Mouse (Mus musculus) neural tube, embryonic 12.5 days (tissue): ENCODE results near the gene Mipep. TPM values are rescaled to one million over a fixed set of nuclear protein-coding genes. Genes with fewer than 3 reads are reported as not detected.

Experiments used
- ATAC-seq: fragments of 200-750 bp; cut with Nextera tagmentation; 2 replicates; pipeline ENCODE4 v1.8.0; 2017; ENCODE audit warnings: low read depth, mild to moderate bottlenecking, moderate TSS enrichment, moderate library complexity; ENCODE audit not compliant: low FRiP score
- H3K27ac ChIP-seq: fragments of 300-500 bp; sonication (generic); 2 replicates; pipeline ENCODE4 v1.5.1; 2016
- H3K27me3 ChIP-seq: fragments of 300-500 bp; sonication (generic); replicated peaks from 2 replicates; pipeline ENCODE4 v1.6.1; 2016; ENCODE audit warnings: mild to moderate bottlenecking
- H3K36me3 ChIP-seq: fragments of 300-500 bp; sonication (generic); 2 replicates; pipeline ENCODE4 v1.6.1; 2016; ENCODE audit warnings: mild to moderate bottlenecking
- H3K4me1 ChIP-seq: fragments of 300-500 bp; sonication (generic); 2 replicates; pipeline ENCODE4 v1.6.1; 2016
- H3K4me2 ChIP-seq: fragments of 300-500 bp; sonication (generic); replicated peaks from 2 replicates; pipeline ENCODE4 v1.6.1; 2016; ENCODE audit warnings: mild to moderate bottlenecking
- H3K4me3 ChIP-seq: fragments of 300-500 bp; sonication (generic); 2 replicates; pipeline ENCODE4 v1.5.1; 2016
- H3K9ac ChIP-seq: fragments of 300-500 bp; sonication (generic); 2 replicates; pipeline ENCODE4 v1.6.1; 2016; ENCODE audit warnings: mild to moderate bottlenecking
- H3K9me3 ChIP-seq: fragments of 300-500 bp; sonication (generic); 2 replicates; pipeline ENCODE4 v1.6.1; 2016; ENCODE audit warnings: mild to moderate bottlenecking
- WGBS: fragments of 180-500 bp; shearing (Covaris S2); methylation state at CpG from one replicate; pipeline ENCODE4 v1.1.7; 2016; 5-methylcytosine and 5-hydroxymethylcytosine counted together
- polyA plus RNA-seq: library from polyadenylated mRNA; unstranded; fragments of >200 nt; fragmentation: Nextera tagmentation; extraction: Ambion mirVana; gene quantifications from 2 replicates; pipeline ENCODE4 v1.2.1, GENCODE M21; 2016

Mipep gene
- polyA plus RNA-seq, 1 experiment from 2014 or later = 20.3 TPM

GRCm38 (mm10) chr14:60759097-60759496 is 25.3 kb upstream of the Mipep start:
- Histone ChIP-seq H3K4me1 (0 out of 2 replicates have a peak, but pooled peaks cover under 1% of the 10 kb centered on the region), H3K4me2 (no peak overlapping the region), H3K27me3 (no peaks in the 10 kb centered on the region), H3K4me3 (no peak overlapping the region), H3K9me3 (no peaks in the 10 kb centered on the region), H3K27ac (no peak overlapping the region), H3K36me3 (peaks cover 76% of the 10 kb centered on the region), H3K9ac (no peak overlapping the region)
- ATAC-seq = no peak
- WGBS = 92% methylated on average over 8 of the region's 8 CpGs

GRCm38 (mm10) chr14:60761801-60762200 is 22.6 kb upstream of the Mipep start:
- no peak overlapping the region for H3K27ac ChIP-seq
- no peak overlapping the region for H3K4me3 ChIP-seq
- ATAC-seq = no peak
- 0 out of 2 replicates have a peak, but pooled peaks cover 2% of the 10 kb centered on the region for H3K4me1 ChIP-seq
- H3K9me3 ChIP-seq = no peaks in the 10 kb centered on the region
- H3K9ac ChIP-seq = no peak overlapping the region
- WGBS = 68% methylated on average over 10 of the region's 10 CpGs
- no peak overlapping the region for H3K4me2 ChIP-seq
- H3K36me3 ChIP-seq = peaks cover 55% of the 10 kb centered on the region
- H3K27me3 ChIP-seq = no peaks in the 10 kb centered on the region

GRCm38 (mm10) chr14:60762754-60763153 is 21.6 kb upstream of the Mipep start:
- Histone ChIP-seq H3K27ac (no peak overlapping the region), H3K9ac (no peak overlapping the region), H3K4me3 (no peak overlapping the region), H3K4me1 (0 out of 2 replicates have a peak, but pooled peaks cover 2% of the 10 kb centered on the region), H3K4me2 (no peak overlapping the region), H3K36me3 (peaks cover 46% of the 10 kb centered on the region), H3K27me3 (no peaks in the 10 kb centered on the region), H3K9me3 (no peaks in the 10 kb centered on the region)
- 76% methylated on average over 7 of the region's 7 CpGs for WGBS
- no peak for ATAC-seq

GRCm38 (mm10) chr14:60763746-60764145 is 20.6 kb upstream of the Mipep start:
- WGBS = 91% methylated on average over 5 of the region's 5 CpGs
- H3K9ac ChIP-seq = no peak overlapping the region
- H3K9me3 ChIP-seq = no peaks in the 10 kb centered on the region
- no peak for ATAC-seq
- H3K27me3 ChIP-seq = no peaks in the 10 kb centered on the region
- 0 out of 2 replicates have a peak, but pooled peaks cover 2% of the 10 kb centered on the region for H3K4me1 ChIP-seq
- H3K36me3 ChIP-seq = peaks cover 36% of the 10 kb centered on the region
- no peak overlapping the region for H3K4me2 ChIP-seq
- no peak overlapping the region for H3K27ac ChIP-seq
- H3K4me3 ChIP-seq = no peak overlapping the region

- no peak overlapping the region for H3K27ac ChIP-seq
- H3K9ac ChIP-seq = no peak overlapping the region
- WGBS = 86% methylated on average over 4 of the region's 4 CpGs
- H3K27me3 ChIP-seq = no peaks in the 10 kb centered on the region
- H3K36me3 ChIP-seq = peaks cover 28% of the 10 kb centered on the region
- ATAC-seq = no peak
- H3K4me3 ChIP-seq = no peak overlapping the region
- H3K4me1 ChIP-seq = 0 out of 2 replicates have a peak, but pooled peaks cover 2% of the 10 kb centered on the region
- no peak overlapping the region for H3K4me2 ChIP-seq
- H3K9me3 ChIP-seq = no peaks in the 10 kb centered on the region
These were observed 19.8 kb upstream of the Mipep start for GRCm38 (mm10) chr14:60764526-60764925.

GRCm38 (mm10) chr14:60765025-60765424 is 19.3 kb upstream of the Mipep start:
- peaks cover 24% of the 10 kb centered on the region for H3K36me3 ChIP-seq
- H3K9me3 ChIP-seq = no peaks in the 10 kb centered on the region
- 0 out of 2 replicates have a peak, but pooled peaks cover 2% of the 10 kb centered on the region for H3K4me1 ChIP-seq
- no peak overlapping the region for H3K4me3 ChIP-seq
- 71% methylated on average over 2 of the region's 2 CpGs for WGBS
- no peaks in the 10 kb centered on the region for H3K27me3 ChIP-seq
- H3K4me2 ChIP-seq = no peak overlapping the region
- ATAC-seq = no peak
- H3K9ac ChIP-seq = no peak overlapping the region
- no peak overlapping the region for H3K27ac ChIP-seq

GRCm38 (mm10) chr14:60767884-60768283 is 16.5 kb upstream of the Mipep start, which contains the start of gene C1qtnf9:
Gene C1qtnf9 (plus strand): TSS chr14:60768134.
- Histone ChIP-seq H3K9ac (no peak within 1 kb of the TSS), H3K27ac (no peak within 1 kb of the TSS), H3K4me3 (no peak within 1 kb of the TSS), H3K4me1 (0 out of 2 replicates have a peak, but pooled peaks cover 2% of the 10 kb centered on the region), H3K9me3 (no peaks in the 10 kb centered on the region), H3K36me3 (no peaks in the 10 kb centered on the region), H3K4me2 (no peak within 1 kb of the TSS), H3K27me3 (no peaks in the 10 kb centered on the region)
- ATAC-seq = no peak
- WGBS = 80% methylated on average over 4 of the region's 4 CpGs

GRCm38 (mm10) chr14:60769340-60769739 is 15.0 kb upstream of the Mipep start:
- no peak overlapping the region for H3K4me2 ChIP-seq
- no peaks in the 10 kb centered on the region for H3K4me1 ChIP-seq
- WGBS = 48% methylated on average over 6 of the region's 6 CpGs
- H3K27me3 ChIP-seq = no peaks in the 10 kb centered on the region
- ATAC-seq = no peak
- H3K4me3 ChIP-seq = no peak overlapping the region
- H3K27ac ChIP-seq = no peak overlapping the region
- no peak overlapping the region for H3K9ac ChIP-seq
- H3K36me3 ChIP-seq = no peaks in the 10 kb centered on the region
- no peaks in the 10 kb centered on the region for H3K9me3 ChIP-seq

GRCm38 (mm10) chr14:60770594-60770993 is 13.8 kb upstream of the Mipep start:
- H3K4me1 ChIP-seq = no peaks in the 10 kb centered on the region
- H3K4me2 ChIP-seq = no peak overlapping the region
- no peaks in the 10 kb centered on the region for H3K27me3 ChIP-seq
- H3K9ac ChIP-seq = no peak overlapping the region
- peak; percentile 53; the same call in 1 of the 2 replicates for ATAC-seq
- H3K36me3 ChIP-seq = no peaks in the 10 kb centered on the region
- no peak overlapping the region for H3K27ac ChIP-seq
- no peak overlapping the region for H3K4me3 ChIP-seq
- no peaks in the 10 kb centered on the region for H3K9me3 ChIP-seq
- 73% methylated on average over 6 of the region's 6 CpGs for WGBS

- ATAC-seq = peak; percentile 77
- H3K4me2 ChIP-seq = peak overlapping the region; percentile 47
- no peaks in the 10 kb centered on the region for H3K27me3 ChIP-seq
- H3K4me1 ChIP-seq = no peaks in the 10 kb centered on the region
- H3K36me3 ChIP-seq = no peaks in the 10 kb centered on the region
- no peaks in the 10 kb centered on the region for H3K9me3 ChIP-seq
- H3K4me3 ChIP-seq = no peak overlapping the region
- no peak overlapping the region for H3K27ac ChIP-seq
- 5% methylated on average over 8 of the region's 8 CpGs for WGBS
- no peak overlapping the region for H3K9ac ChIP-seq
These were observed 13.3 kb upstream of the Mipep start for GRCm38 (mm10) chr14:60771057-60771456.

GRCm38 (mm10) chr14:60773476-60773875 is 10.9 kb upstream of the Mipep start:
- ATAC-seq = no peak
- Histone ChIP-seq H3K27ac (no peak overlapping the region), H3K9me3 (no peaks in the 10 kb centered on the region), H3K36me3 (no peaks in the 10 kb centered on the region), H3K4me2 (no peak overlapping the region), H3K9ac (no peak overlapping the region), H3K27me3 (no peaks in the 10 kb centered on the region), H3K4me3 (no peak overlapping the region), H3K4me1 (no peaks in the 10 kb centered on the region)
- WGBS = 79% methylated on average over 2 of the region's 2 CpGs

GRCm38 (mm10) chr14:60776521-60776920 is 7.9 kb upstream of the Mipep start:
- WGBS = 91% methylated on average over 8 of the region's 8 CpGs
- no peak overlapping the region for H3K9ac ChIP-seq
- no peaks in the 10 kb centered on the region for H3K27me3 ChIP-seq
- no peak for ATAC-seq
- H3K4me1 ChIP-seq = no peaks in the 10 kb centered on the region
- H3K27ac ChIP-seq = no peak overlapping the region
- no peak overlapping the region for H3K4me2 ChIP-seq
- H3K36me3 ChIP-seq = no peaks in the 10 kb centered on the region
- no peak overlapping the region for H3K4me3 ChIP-seq
- H3K9me3 ChIP-seq = no peaks in the 10 kb centered on the region

GRCm38 (mm10) chr14:60777485-60777919 is 6.9 kb upstream of the Mipep start:
- ATAC-seq = no peak
- H3K27me3 ChIP-seq = no peaks in the 10 kb centered on the region
- H3K9me3 ChIP-seq = no peaks in the 10 kb centered on the region
- H3K4me1 ChIP-seq = no peaks in the 10 kb centered on the region
- H3K36me3 ChIP-seq = no peaks in the 10 kb centered on the region
- 90% methylated on average over 5 of the region's 5 CpGs for WGBS
- no peak overlapping the region for H3K9ac ChIP-seq
- H3K27ac ChIP-seq = no peak overlapping the region
- H3K4me2 ChIP-seq = no peak overlapping the region
- H3K4me3 ChIP-seq = no peak overlapping the region
